22 mouse cellular contexts compared by ENCODE assay signal in the genomic region with DNA sequence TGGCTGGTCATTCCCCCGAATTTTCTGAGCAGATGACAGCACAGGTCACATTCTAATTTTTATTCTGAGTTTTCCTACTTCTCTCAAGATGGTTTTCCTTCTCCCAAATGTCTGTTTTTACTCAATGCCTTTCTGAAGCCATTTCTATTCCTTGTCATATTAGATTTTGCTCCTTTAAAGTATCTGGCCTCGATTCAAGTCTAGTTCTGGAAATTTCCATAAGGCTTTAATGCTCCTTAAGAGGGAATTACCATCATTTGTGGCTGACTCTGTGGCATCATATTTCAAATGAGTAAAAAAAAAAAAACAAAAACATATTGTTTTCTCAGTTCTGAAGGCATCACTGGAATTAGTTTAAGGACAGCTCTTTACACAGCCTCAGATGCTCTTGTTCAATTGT. TPM values are rescaled to one million over a fixed set of nuclear protein-coding genes. Genes with fewer than 3 reads are reported as not detected.
"Had no signal": no experiment of that assay in that cellular context is flagged by ENCODE, and none has a peak within 500 bp of the region (broad histone marks: within the 10 kb centered on the region; RNA-seq: fewer than 3 reads in every experiment).

No protein-coding gene starts in this region.

- H3K9me3 ChIP-seq: lung, embryonic 15.5 days; megakaryocyte, embryonic 14.5 days; midbrain, embryonic 13.5 days; midbrain, embryonic 15.5 days; neural tube, embryonic 12.5 days; stomach, embryonic 15.5 days had no signal

- H3K27me3 ChIP-seq: lung, embryonic 15.5 days; megakaryocyte, embryonic 14.5 days; midbrain, embryonic 13.5 days; midbrain, embryonic 15.5 days; neural tube, embryonic 12.5 days; stomach, embryonic 15.5 days had no signal

- H3K4me2 ChIP-seq: lung, embryonic 15.5 days; midbrain, embryonic 11.5 days; midbrain, embryonic 13.5 days; midbrain, embryonic 15.5 days; neural tube, embryonic 12.5 days; stomach, embryonic 15.5 days had no signal

- H3K36me3 ChIP-seq: lung, embryonic 15.5 days; midbrain, embryonic 13.5 days; midbrain, embryonic 15.5 days; neural tube, embryonic 12.5 days; stomach, embryonic 15.5 days had no signal

- ATAC-seq: liver, postnatal 0 days; lung, postnatal 0 days; midbrain, embryonic 13.5 days; midbrain, embryonic 15.5 days had no signal

- H3K27ac ChIP-seq: lung, embryonic 15.5 days; macrophage; midbrain, embryonic 13.5 days; midbrain, embryonic 15.5 days; neural tube, embryonic 12.5 days; stomach, embryonic 15.5 days; stomach, postnatal 0 days had no signal

- H3K4me1 ChIP-seq: lung, embryonic 15.5 days; megakaryocyte, embryonic 14.5 days; midbrain, embryonic 13.5 days; midbrain, embryonic 15.5 days; neural tube, embryonic 12.5 days; stomach, embryonic 15.5 days had no signal

- H3K9ac ChIP-seq: liver, postnatal 0 days; lung, embryonic 15.5 days; midbrain, embryonic 13.5 days; midbrain, embryonic 15.5 days; neural tube, embryonic 12.5 days; stomach, embryonic 15.5 days had no signal

- H3K4me3 ChIP-seq: lung, embryonic 15.5 days; megakaryocyte, embryonic 14.5 days; midbrain, embryonic 13.5 days; midbrain, embryonic 15.5 days; neural tube, embryonic 12.5 days; stomach, embryonic 15.5 days had no signal

- DNase-seq: liver, postnatal 0 days; lung, postnatal 14 days; lung, postnatal 36 days; right cerebral cortex, postnatal 14 days; thymus, adult 2 months; thymus, postnatal 25 days; thymus, postnatal 4 days had no signal

RNA-seq across cellular contexts. Expression of a gene that starts 44.0 kb away (rescaled TPM):
- polyA plus RNA-seq: lung, embryonic 15.5 days; lung, postnatal 0 days; macrophage; midbrain, embryonic 11.5 days; midbrain, embryonic 13.5 days; midbrain, embryonic 15.5 days; midbrain, postnatal 0 days; neural tube, embryonic 12.5 days; neural tube, embryonic 14.5 days; spleen, adult 2 months; testis, adult 2 months; thymus, adult 2 months; urinary bladder, adult 2 months had no signal
